Mouse (Mus musculus): ENCODE results near the gene Cblc. TPM values are rescaled to one million over a fixed set of nuclear protein-coding genes. Genes with fewer than 3 reads are reported as not detected.

Cblc gene
- polyA plus RNA-seq, 2 experiments, result 5.9 to 8.6 TPM

- no peak overlapping the region for H3K9ac ChIP-seq (ENCODE audit: low read depth, low read length, severe bottlenecking)
- peak; percentile 31 for ATAC-seq (ENCODE audit: low FRiP score, low read depth)
These were observed 26.9 kb upstream of the Cblc start for GRCm38 (mm10) chr7:19823256-19824181.

GRCm38 (mm10) chr7:19822604-19823058, 26.0 kb upstream of the Cblc start, which contains the start of gene Bcl3:
TSS of gene Bcl3 (minus strand) at chr7:19822770.
- Histone ChIP-seq H3K9me3 (ENCODE audit: control insufficient read depth, low read length) (0 out of 2 replicates have a peak, but pooled peaks cover 5% of the 10 kb centered on the region), H3K36me3 (ENCODE audit: control insufficient read depth, insufficient read depth, low read length) (no peaks in the 10 kb centered on the region), H3K4me3 (replicated peaks; ENCODE audit: low read length) (peak within 1 kb of the TSS; percentile 40), H3K4me2 (replicated peaks; ENCODE audit: low read depth, low read length, severe bottlenecking) (peak within 1 kb of the TSS; percentile 63), H3K9ac (ENCODE audit: low read depth, low read length, severe bottlenecking) (peak within 1 kb of the TSS; percentile 57), H3K27me3 (ENCODE audit: control insufficient read depth, insufficient read depth, low read length) (peaks cover 27% of the 10 kb centered on the region), H3K4me1 (ENCODE audit: control insufficient read depth, insufficient read depth, low read length) (peaks cover 22% of the 10 kb centered on the region), H3K27ac (replicated peaks; ENCODE audit: low read depth, low read length) (peak within 1 kb of the TSS; percentile 71)
- ATAC-seq (ENCODE audit: low FRiP score, low read depth), result no peak
- under 1% methylated on average over 17 of the region's 42 CpGs for WGBS
- no peak for TF ChIP-seq POLR2A (IDR thresholded peaks at IDR 0.05; ENCODE audit: borderline replicate concordance, extremely low read depth, insufficient read depth, insufficient read length)
- DNase-seq (ENCODE audit: low spot score), result no peak

More at GRCm38 (mm10) chr7:19823256-19824181, 26.9 kb upstream of the Cblc start:
- H3K9me3 ChIP-seq (ENCODE audit: control insufficient read depth, low read length), result 0 out of 2 replicates have a peak, but pooled peaks cover 5% of the 10 kb centered on the region
- 0 out of 2 replicates have a peak overlapping the region, but pooled peaks have one; percentile 21 for H3K4me2 ChIP-seq (replicated peaks; ENCODE audit: low read depth, low read length, severe bottlenecking)
- H3K27me3 ChIP-seq (ENCODE audit: control insufficient read depth, insufficient read depth, low read length), result peaks cover 27% of the 10 kb centered on the region
- TF ChIP-seq POLR2A (IDR thresholded peaks at IDR 0.05; ENCODE audit: borderline replicate concordance, extremely low read depth, insufficient read depth, insufficient read length), result no peak
- peak overlapping the region; percentile 2; the same call in 1 of the 2 replicates for H3K4me3 ChIP-seq (replicated peaks; ENCODE audit: low read length)
- no peak for DNase-seq (ENCODE audit: low spot score)
- no peaks in the 10 kb centered on the region for H3K36me3 ChIP-seq (ENCODE audit: control insufficient read depth, insufficient read depth, low read length)
- peaks cover 22% of the 10 kb centered on the region for H3K4me1 ChIP-seq (ENCODE audit: control insufficient read depth, insufficient read depth, low read length)
- WGBS, result 26% methylated on average over 16 of the region's 16 CpGs
- peak overlapping the region; percentile 71 for H3K27ac ChIP-seq (replicated peaks; ENCODE audit: low read depth, low read length)

GRCm38 (mm10) chr7:19822193-19822592, 25.6 kb upstream of the Cblc start:
- DNase-seq (ENCODE audit: low spot score) (no peak), ATAC-seq (ENCODE audit: low FRiP score, low read depth) (no peak)
- H3K4me1 ChIP-seq (ENCODE audit: control insufficient read depth, insufficient read depth, low read length), result peaks cover 24% of the 10 kb centered on the region
- WGBS, result 6% methylated on average over 20 of the region's 20 CpGs
- H3K27me3 ChIP-seq (ENCODE audit: control insufficient read depth, insufficient read depth, low read length), result peaks cover 27% of the 10 kb centered on the region
- H3K36me3 ChIP-seq (ENCODE audit: control insufficient read depth, insufficient read depth, low read length), result no peaks in the 10 kb centered on the region
- H3K4me2 ChIP-seq (replicated peaks; ENCODE audit: low read depth, low read length, severe bottlenecking), result peak overlapping the region; percentile 63
- H3K27ac ChIP-seq (replicated peaks; ENCODE audit: low read depth, low read length), result no peak overlapping the region
- peak overlapping the region; percentile 57 for H3K9ac ChIP-seq (ENCODE audit: low read depth, low read length, severe bottlenecking)
- no peak for TF ChIP-seq POLR2A (IDR thresholded peaks at IDR 0.05; ENCODE audit: borderline replicate concordance, extremely low read depth, insufficient read depth, insufficient read length)
- 0 out of 2 replicates have a peak, but pooled peaks cover 5% of the 10 kb centered on the region for H3K9me3 ChIP-seq (ENCODE audit: control insufficient read depth, low read length)
- peak overlapping the region; percentile 40 for H3K4me3 ChIP-seq (replicated peaks; ENCODE audit: low read length)

DNA sequence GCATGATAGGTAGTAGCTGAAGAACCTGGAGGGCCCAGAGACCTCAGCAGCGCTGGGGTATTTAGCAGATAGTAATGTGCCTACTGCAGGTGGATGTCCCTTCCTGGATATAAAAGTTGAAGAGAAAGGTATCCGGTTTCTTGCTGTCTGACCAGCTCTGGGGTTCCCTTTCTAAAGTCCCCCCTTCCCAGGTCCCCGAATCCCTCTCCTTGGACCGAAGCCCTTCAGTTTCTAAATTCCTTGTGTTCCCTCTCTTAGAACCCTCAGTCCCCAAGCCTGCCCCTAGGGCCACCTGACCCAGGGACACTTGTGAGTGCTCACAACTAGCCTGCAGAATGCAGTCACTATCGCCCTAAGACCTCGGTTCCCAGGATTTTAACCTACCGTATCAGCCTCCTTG, 25.0 kb upstream of the Cblc start:
- Histone ChIP-seq H3K9ac (ENCODE audit: low read depth, low read length, severe bottlenecking) (no peak overlapping the region), H3K4me3 (replicated peaks; ENCODE audit: low read length) (no peak overlapping the region; the same call in 1 of the 2 replicates), H3K36me3 (ENCODE audit: control insufficient read depth, insufficient read depth, low read length) (no peaks in the 10 kb centered on the region), H3K27ac (replicated peaks; ENCODE audit: low read depth, low read length) (no peak overlapping the region), H3K9me3 (ENCODE audit: control insufficient read depth, low read length) (0 out of 2 replicates have a peak, but pooled peaks cover 5% of the 10 kb centered on the region), H3K4me1 (ENCODE audit: control insufficient read depth, insufficient read depth, low read length) (peaks cover 30% of the 10 kb centered on the region), H3K4me2 (replicated peaks; ENCODE audit: low read depth, low read length, severe bottlenecking) (peak overlapping the region; percentile 63; the same call in 1 of the 2 replicates), H3K27me3 (ENCODE audit: control insufficient read depth, insufficient read depth, low read length) (peaks cover 27% of the 10 kb centered on the region)
- no peak for TF ChIP-seq POLR2A (IDR thresholded peaks at IDR 0.05; ENCODE audit: borderline replicate concordance, extremely low read depth, insufficient read depth, insufficient read length)
- 54% methylated on average over 7 of the region's 7 CpGs for WGBS
- DNase-seq (ENCODE audit: low spot score), result no peak
- ATAC-seq (ENCODE audit: low FRiP score, low read depth), result no peak

- WGBS, result 72% methylated on average over 3 of the region's 3 CpGs
- Histone ChIP-seq H3K27me3 (ENCODE audit: control insufficient read depth, insufficient read depth, low read length) (peaks cover 27% of the 10 kb centered on the region), H3K4me3 (replicated peaks; ENCODE audit: low read length) (no peak overlapping the region), H3K9ac (ENCODE audit: low read depth, low read length, severe bottlenecking) (no peak overlapping the region), H3K27ac (replicated peaks; ENCODE audit: low read depth, low read length) (no peak overlapping the region), H3K4me2 (replicated peaks; ENCODE audit: low read depth, low read length, severe bottlenecking) (no peak overlapping the region), H3K36me3 (ENCODE audit: control insufficient read depth, insufficient read depth, low read length) (no peaks in the 10 kb centered on the region), H3K4me1 (ENCODE audit: control insufficient read depth, insufficient read depth, low read length) (peaks cover 39% of the 10 kb centered on the region), H3K9me3 (ENCODE audit: control insufficient read depth, low read length) (0 out of 2 replicates have a peak, but pooled peaks cover 5% of the 10 kb centered on the region)
- TF ChIP-seq POLR2A (IDR thresholded peaks at IDR 0.05; ENCODE audit: borderline replicate concordance, extremely low read depth, insufficient read depth, insufficient read length), result no peak
- DNase-seq (ENCODE audit: low spot score) (no peak), ATAC-seq (ENCODE audit: low FRiP score, low read depth) (no peak)
These were observed 23.9 kb upstream of the Cblc start for GRCm38 (mm10) chr7:19820347-19821048.

All from limb, embryonic 14.5 days (tissue).